Mouse (Mus musculus): ENCODE results near the gene Ajm1.

Gene Ajm1

DNA sequence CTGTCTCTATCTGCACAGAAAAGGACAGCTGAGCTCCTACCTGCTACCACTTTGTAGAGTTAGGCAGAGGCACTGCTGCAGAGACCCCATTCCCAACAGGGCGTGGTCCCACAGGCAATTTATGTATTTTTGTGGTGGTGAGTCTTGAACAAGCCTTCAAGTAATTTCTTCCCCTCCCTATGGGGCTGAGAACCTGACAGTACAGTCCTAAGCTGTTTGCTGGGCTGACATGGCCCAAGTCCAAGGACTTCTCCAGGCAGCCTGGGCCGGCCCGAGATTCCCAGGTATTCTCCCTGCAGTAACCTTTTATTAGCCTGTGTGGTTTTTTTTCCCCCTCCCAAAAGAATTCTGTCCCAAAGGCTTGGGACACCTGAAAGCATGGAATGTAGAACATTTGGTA, 2.6 kb upstream of the Ajm1 start:
- intact Hi-C loops (cut with DNase I): no loop called here

DNA sequence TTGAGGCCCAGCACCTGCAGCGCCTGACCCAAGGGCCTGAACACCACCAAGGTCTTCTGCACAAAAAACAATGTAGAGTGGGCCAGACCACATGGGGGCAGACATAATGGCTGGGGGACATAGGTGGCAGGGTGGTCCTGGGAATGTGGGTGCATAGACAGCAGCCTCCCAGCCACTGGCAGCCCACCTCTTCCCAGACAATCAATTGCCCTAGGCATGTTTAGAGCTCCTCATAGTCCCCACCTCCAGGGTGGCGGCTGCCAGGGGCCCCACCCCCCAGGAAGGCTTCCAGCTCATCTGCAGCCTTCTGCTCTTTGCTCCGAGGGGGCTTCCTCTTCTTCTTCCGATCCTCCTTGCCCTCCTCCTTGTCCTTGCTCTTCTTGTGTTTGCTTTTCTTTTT, 2.0 kb upstream of the Ajm1 start:
- intact Hi-C loops (cut with DNase I): no loop called here

DNA sequence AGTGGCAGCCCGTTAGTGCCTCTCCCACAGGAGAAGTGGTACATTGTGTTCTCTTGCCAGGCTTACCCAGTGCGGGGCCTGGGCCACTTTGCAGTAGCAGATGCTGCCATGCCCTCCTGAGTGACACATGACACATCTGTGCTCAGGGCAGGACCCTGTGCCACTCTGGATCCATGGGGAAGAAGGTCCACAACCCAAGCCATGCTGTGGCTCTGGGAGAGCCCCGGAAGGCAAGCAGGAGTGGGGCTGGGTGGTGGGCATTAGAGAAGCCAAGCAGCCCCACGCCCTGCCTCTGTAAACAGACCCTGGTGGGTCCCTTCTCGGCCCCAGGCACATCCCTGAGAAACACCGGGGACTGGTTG, 1.5 kb upstream of the Ajm1 start:
- intact Hi-C loops (cut with DNase I): no loop called here

DNA sequence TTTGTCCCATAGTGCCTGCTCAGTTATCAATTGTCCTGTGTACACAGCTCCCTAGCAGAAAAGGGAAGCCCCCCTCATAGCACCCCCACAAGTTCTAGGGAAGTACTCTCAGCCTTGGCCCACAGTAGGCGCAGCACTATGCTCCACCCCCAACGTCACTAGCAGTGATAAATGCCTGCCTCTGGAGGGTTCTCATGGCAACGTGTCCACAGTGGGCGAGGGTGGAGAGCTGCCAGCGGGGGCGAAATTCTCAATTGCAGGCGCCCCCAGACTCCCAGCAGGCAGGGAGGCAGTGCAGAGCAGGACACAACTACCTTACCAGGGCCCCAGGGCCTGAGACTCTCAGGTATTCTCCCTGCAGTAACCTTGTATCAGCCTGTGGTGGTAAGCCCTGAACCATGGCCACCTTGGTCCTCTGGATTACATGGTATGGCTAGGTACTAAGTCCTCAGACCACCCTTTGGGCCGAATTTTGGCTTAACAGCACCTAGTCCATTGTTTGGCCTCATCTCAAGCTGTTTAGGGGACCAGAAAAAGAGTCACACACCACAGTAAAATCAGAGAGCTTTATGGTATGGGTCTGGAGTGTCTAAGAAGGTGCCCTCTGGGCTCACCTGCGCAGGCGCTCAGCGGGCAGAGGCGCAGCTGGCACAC, 1.0 kb upstream of the Ajm1 start:
- intact Hi-C loops (cut with DNase I): no loop called here

DNA sequence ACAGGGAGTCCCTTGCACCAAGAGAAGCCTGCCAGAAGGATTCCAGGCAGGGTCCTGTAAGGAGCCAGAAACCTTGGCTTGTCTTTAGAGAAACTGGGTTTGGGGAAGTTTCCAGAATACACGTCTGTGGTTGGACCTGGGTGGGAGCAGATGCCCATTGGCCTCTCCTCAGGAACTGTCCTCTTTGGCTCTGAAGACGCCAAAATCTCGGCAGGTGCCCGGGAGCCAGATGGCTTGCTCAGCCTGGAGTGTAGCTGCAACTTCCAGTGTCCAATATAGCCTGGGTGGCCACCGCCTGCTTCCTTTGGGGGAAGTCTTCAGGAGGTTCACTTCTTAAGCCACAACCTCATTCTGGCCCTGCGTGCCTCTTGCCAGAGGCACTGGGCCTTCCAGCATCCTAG, 344 bp upstream of the Ajm1 start:
- intact Hi-C loops (cut with DNase I): no loop called here

DNA sequence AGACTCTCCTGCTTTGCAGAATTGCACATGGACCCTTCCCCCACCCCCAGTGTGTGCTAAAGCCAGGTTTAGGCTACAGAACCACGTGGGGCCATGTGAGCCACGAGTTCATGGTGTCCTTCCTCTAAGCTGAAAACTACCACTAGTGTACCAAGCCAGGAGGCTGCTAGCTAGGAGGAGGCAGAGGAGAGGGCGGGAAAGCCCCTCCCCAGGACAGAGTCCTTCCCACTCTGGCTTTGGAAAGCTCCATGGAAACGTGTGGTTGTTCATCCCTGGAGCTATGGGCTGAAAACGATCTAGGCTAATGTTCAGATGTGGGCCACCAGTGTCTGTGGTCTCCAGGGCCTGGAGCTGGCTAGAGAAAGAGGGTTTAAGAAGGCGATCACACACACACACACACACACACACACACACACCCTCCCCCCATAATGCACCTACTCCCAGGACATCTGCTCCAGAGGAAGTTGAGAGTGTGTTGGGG, 896 bp downstream of the Ajm1 start:
- intact Hi-C loops (cut with DNase I): no loop called here

DNA sequence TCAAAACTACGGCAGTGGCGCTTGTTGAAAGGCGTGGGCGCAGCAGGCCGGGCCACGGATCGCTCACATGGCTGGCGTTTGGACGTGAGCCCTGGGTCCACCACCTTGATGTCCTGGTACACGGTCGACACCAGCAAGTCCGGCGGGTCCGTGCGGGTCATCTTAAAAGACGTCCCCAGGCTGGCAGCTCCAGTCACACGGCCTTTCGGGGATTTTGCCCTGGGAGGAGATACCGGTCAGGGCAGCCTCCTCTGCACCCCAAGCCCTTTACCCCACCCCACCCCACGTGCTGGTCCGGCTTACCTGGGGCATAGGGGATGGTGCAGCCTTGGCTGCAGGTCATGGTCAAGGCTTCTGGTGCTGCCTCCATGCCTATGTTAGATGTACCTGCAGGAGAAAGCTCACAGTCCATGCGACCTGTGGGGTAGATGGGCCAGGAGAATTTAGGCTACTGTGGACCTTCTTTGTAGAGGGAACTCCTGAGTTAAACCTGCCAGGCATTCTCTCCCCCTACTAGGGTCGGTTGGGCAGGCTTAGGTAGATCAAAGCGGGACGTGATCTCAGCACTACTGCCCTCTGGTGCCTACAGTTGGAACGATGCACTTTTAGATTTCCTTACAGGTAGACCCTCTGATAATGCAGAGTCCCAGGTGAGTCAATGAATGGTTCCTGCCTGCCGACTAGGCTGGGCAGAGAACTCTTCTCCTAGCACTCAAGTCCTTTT, 1.7 kb downstream of the Ajm1 start:
- intact Hi-C loops (cut with DNase I): no loop called here

DNA sequence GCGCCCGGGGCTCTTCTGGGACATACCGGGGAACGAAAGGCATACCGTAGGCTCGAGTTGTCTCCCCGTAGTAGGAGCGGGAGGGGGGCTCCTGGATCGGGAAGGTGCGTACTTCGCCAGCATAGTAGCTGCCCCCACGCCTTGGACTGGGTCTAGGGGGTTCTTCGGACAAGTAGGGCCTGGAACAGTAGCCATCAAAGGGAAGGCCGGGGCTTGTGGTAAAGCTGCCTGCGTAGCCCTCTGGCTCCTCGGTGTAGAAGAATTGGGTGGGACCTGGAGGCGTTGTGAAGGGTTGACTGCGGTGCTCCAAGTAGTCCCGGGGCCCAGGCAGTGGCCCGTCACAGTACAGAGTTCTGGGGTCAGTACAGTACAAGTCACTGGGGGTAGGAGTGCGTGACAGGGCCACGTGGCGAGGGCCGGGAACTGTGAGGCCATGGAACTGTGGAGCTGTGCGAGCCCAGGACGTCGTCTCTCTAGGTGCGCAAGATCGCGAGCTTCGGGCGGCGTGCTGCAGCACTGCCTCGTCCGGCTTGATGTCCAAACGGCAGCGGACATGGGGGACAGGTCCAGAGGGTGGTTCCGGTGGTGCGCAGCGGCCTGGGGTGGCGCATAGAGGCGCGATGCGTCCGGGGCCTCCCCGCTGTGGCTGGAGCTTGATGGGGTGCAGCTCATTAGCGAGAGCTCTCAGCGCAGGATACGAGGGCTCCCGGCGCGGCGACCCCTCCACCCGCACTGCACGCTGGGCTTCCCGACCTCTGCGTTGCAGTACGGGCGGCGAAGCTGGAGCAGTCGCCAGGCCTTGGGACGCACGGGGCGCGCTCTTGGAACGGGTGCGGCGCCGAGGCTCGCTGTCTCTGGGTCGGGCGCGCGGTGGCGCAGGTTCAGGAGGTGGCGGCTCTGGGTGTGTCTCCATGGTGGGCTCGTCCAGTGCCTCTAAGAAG, 2.5 kb downstream of the Ajm1 start:
- intact Hi-C loops (cut with DNase I): no loop called here

DNA sequence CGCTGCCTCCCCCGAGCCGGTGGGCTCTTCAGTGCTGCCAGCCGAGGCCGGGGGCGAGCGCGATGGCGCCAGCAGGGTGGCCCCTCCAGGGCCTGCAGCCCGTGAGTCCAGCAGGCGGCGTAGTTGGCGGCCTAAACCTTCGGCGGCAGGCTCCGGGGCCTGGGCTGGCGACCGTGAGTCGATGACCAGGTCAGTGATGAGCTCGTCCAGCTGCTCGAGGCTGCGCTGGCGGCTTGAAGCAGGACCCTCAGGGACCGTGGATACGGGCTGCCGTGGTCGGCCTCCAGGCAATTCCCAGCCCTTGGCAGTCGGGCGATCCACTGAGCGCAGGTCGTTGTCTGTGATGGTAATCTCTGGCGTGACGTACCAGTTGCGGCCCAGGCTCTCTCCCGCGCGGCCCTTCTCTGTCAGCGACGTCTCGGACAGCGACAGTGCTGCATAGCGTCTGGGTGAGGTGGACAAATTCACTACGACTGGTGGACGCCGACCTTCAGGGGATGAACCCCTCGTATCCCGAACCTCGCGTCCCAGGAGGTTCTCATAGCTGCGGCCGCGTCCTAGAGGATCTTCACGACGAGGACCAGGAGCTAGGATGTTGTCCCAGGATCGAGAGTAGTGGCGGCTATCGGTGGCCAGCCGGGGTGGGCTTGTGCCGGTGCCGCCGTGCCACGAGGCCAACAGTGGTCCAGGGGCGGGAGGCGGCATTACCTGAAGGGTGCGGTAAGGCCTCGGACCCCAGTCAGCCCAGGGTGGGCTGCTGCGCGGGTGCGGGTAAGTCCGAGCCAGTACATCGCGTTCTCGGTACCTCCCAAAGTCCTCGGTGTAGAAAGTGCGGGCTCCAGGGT, 3.4 kb downstream of the Ajm1 start:
- intact Hi-C loops (cut with DNase I): no loop called here

DNA sequence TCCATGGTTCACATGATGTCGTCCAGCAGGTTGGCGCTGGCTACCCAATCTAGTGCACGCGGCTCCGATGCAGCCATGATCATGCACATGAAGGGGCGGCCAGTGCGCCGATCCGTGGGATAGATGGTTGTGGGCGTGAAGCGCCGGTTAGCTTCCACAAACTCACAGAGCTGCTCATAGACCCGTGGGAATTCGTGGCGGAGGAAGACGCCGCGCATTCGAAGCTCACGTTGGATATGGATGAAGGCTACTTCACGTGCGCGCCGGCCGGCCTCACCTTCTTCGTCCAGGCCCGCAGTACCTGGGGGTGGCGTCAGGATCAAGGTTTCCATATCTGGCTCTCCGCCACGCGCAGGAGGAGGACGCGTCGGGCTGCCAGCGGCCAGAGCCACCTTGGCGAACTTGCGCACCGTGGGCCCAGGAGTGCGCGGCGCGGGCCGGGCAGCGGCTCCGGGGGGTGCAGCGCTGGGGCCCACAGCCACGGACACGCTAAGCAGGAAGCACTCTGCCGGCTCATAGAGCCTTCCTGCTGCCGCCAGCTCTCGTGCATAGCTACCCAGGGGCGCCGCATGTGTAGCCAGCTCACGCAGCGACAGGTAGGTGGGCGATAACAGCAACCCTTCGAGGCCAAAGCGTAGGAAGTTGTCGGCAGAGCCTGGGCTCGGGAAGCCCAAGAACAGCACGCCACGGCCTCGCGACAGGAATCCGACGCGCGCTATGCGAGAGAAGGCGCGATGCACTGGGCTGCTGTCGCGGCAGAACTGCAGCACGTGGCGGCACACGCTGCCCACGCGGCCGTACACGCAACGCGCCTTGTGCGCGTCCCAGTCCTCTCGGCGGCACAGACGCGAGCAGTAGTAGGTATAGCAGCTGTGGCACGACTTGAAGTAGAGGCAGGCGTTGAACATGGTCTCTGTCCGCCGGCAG, 4.3 kb downstream of the Ajm1 start:
- intact Hi-C loops (cut with DNase I): no loop called here

DNA sequence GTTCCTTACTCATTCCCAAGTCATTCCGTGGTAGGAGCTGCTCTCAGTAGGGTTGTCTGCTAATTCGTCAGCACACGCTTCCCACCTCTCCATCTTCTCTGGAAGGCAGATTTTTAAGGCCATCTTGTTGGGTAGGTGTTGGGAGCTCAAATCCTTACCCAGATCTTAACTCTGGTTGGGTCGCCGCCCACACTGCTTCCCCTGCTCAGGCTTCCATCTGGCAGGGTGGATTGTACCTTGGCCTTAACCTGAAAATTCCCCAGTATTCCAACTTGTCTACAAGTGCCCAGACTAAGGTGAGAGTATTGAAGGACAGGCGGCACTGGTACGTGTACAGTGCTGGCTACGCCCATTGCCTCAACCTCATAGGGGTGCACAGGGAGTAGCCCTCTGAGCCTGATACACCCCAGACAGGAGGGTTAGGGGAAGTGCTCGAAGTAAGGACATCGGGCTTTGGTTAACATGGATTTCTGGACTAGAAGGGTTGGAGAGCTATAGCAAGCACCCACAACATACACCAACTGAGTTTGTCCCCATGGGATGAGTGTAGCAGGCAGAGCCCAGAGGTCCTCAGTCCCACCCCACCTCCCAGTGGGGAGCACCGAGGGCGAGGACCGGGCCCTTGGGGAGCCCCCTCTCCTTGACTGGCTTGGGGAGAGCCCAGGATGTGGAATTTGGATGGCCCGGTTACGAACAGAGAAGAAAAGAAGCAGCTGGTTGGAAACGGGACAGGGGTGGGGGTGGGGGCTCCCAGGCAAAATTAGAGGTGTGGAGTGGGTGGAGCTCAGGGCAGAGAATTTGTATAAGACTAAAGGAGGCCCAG, 5.3 kb downstream of the Ajm1 start:
- intact Hi-C loops (cut with DNase I): no loop called here

DNA sequence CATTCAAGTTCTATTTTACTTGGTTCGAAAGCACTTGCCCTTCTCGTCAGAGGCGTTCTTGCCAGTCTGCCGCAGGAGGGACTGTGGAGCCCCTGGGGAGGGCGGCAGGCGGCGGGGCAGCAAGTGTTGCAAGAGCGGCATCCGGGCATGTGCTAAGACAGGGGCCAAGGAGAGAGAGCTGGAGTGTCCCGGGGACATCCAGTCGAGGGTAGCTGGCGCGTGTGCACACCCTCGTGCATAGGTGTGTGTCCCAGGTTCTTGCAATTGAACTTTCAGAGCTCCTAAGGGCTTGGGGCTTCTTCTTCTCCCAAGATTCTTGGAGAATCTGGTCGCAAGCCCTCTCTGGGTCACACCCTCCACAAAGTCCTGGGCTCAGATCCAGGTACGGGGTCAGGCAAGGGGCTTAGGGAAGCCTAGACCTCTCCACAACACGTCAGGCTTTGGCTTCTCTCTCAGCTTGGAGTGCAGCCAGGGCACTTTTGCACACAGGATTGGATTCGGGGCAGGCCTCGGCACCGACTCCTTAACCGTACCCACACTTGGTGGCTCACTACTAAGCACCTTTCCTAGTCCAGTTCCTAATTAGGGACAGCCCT, 6.0 kb downstream of the Ajm1 start:
- intact Hi-C loops (cut with DNase I): no loop called here

DNA sequence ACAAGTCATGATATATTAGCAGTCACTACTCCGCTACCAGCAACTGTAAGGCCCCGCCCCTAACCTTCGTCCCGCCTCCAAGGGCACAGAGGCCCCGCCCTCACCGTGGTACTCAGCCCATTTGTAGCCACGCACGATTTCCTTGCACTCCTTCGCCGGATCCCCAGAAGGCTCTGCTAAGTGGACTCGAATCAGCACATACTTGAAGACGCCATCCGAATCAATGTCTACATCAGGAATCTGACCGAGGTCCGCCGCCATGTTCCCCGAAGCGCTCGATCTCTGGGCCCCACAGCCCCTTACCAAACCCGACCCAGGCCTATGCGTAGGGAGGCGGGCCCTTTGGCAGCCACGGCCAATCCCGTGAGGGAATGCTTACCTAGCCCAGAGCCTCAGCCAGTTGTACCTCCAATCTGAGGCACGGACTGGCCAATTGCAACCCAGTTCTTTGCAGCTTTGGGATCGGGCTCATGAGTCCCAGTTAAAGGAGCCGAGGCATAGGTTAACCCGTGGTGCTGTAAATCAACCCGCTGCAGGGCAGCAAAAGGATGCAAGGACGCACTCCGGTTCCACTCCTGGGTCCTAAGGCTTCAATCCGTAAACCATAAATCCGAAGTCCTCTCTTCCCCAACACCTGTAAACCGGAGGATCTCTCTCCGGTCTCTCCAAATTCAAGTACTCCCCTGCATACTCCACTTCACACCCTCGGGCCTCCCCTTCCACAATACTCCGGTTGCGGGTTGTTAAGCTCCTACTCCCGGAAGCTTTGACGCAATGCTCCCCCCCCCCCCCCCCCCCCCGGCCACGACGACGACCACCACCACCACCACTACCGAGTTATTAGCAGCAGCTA, 6.8 kb downstream of the Ajm1 start, which contains the start of the genes Mamdc4 and Phpt1:
Mamdc4 (minus strand) TSS at position 267 of the 853 bp plus-strand sequence.
Phpt1 (minus strand) TSS at position 646 of the 853 bp plus-strand sequence.
- intact Hi-C loops (cut with DNase I): no loop called here

DNA sequence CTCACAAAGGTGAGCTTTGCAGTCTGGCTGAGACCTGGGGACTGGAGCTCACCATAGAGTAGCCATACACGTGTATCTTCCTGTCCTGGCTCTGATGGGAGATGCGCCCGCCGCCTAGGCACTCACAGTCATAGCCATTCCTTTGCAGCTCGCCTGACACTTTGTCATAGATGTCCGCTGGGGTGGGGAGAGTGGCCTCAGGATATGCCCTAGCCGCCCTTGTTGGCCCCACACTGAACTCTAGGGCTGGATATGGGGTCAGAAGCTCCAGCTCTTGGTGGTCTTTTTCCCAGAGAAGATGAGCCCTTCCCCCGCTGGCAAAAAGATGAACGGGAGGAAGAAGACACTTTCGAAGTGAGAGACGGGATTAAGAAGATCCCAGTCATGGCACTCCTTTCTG, 7.4 kb downstream of the Ajm1 start:
- intact Hi-C loops (cut with DNase I): no loop called here

DNA sequence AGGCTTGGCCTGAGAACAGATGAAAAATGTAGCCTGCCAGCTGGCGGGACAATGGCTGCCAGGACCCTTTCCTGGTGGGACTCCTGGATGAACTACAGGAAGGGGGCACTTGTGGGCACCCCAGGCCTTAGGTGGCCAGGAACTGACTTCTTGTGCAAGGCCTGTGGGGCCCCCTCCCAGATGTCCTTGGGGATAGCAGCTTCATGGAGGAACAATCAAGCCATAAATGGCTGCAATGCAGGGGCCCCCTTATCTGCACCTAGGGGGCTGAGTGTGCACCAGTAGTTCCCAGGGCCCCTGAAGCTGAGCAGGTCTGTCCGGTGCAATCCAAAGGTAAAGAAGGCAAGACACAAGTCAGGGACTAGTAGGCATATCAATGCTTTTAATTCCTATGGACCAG, 8.5 kb downstream of the Ajm1 start:
- intact Hi-C loops (cut with DNase I): no loop called here

DNA sequence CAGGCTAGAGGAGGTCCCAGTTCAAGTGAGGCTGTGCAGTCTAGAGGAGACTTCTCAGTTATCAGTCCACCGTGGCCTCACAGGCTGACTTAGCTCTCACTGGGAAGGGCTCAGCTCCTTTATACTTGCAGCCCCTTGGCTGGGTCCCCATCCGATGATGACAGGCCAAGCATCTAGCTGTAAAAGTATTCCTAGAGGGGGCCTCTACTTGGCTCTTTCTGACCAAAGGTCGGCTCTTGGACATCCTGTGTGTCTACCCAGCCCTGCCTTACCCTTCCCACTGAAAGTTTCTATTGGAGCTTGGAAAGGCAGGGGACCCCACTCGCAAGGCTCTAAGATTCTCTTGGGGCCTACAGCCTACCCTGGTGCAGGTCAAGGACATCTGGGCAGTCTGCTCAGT, 10.3 kb downstream of the Ajm1 start:
- intact Hi-C loops (cut with DNase I): no loop called here

DNA sequence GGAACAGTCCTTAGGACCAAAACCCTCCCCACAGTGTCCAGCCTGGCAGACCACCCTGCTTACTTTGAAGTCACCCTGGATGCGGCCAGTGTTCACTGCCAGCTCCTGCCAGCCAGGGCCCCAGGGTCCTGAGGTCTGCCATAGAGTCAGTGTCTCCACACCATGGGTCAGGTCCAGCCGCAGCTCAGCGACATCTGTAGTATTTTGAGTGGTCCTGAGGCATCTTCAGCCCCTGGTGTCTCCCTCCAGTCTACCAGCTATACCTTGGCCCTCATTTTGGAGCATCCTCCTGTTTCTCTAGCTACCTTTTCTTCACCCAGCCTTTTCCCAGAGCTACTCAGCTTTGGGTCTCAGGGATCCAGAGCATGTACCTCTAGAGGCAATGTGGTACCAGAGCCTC, 12.2 kb downstream of the Ajm1 start:
- intact Hi-C loops (cut with DNase I): no loop called here
